Mouse (Mus musculus) c-Kit-positive CD71-positive TER-119-positive erythroid progenitor cells, embryonic 14.5 days (primary cell): Measurements from ENCODE around the gene Gpr35.
"Not testable (repeated sequence)": the region's sequence is repeated elsewhere in the genome, so short reads cannot be mapped to it uniquely, and the experiment has no call there.

Experiments
- DNase-seq: peaks from one replicate; pipeline ENCODE4 v3.0.0-alpha.2; 2013; ENCODE audit warnings: low spot score

Gpr35 gene

DNA sequence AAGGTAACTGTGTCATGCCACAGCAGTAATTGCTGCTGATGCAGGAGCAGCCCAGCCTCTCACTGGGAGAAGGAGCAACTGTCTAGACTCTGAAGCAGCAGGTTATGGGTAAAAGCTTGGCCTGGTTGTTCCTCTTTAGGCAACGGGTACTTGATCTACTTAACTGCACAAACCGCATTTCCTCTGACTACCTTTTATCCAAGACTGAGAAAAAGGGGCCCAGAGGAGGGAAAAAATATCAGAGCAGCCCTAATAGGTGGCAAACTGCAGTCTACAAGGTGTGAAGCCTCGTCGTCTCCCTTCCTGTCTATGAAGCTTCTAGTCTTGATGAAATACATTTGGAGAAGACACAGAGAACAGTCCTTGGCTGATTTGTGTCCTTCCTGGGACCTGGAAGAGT is 17.1 kb upstream of the Gpr35 start:
- DNase-seq: no peak

DNA sequence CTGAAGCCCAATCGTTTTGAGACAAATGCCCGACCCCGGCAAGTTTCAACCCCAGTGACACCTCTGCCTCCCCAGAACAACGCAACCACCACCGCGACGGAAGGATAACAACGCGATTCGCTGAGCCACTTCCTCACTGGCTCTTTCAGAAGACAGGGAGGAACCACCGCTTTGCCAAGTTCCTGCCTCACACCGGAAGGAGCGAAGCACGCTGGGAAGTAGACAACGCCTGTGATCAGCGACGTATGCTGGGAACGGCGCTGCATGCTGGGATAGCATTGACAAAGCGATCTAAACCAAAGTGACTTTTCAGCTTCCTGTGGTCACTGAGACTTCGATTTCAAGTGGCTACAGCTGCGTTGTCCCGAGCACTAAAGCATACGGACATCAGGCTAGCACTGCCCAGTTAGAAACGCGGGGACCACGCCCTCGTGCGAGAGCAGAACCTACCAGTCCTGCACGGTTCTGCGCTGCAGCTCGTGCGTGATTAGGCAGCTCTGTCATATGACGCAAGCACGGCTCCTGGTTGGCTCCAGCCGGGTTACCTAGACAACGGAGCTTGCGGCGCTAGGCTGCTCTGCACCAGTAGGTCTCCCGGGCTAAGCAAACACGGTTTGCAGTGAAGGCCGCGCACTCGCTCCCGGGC is 16.4 kb upstream of the Gpr35 start, which contains the start of gene Capn10:
Gene Capn10, plus strand, starts transcription at position 195 of the 646 bp plus-strand sequence.
- peak; percentile 92 for DNase-seq

DNA sequence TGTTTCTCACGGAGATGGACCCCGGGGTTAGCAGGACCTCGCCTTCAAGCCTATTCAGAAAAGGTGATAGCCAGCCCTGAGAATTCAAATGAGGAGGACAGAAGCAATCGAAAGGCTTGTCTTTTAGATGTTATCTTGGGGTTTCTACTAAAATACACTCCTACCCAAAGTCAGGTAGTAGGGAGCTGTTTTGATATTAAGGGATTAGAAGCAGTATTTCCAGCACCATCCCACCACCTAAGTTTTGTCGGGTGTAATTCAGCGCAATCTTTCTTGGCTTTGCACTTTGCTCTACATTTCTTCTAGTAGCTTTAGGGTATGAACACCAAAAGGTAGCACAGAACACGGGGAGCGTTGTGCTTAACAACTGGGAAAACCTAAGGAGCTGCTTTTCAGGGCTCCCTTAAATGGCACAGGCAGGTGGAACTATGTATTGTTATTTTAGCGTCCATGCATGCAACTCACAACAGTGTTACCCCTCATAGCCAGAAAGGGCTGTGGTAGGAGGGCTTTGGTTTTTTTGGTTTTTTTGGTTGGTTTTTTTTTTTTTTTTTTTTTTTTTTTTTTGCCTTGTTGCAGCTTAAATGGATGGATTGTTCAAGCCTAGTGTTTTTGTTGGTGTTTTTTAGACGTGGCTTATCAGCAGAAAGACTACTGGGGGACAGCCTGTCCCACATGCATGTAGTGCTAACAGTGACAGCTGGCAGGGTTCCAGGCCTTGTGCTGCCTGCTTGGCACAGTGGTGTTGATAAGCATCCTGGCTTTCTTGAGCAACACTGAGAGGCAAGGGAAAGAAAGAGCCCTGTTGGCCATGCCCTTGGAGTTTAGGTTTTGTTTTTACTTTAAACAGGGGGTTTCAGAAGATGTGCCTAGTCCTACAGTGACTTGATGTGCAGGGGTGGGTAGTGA is 15.4 kb upstream of the Gpr35 start:
- peak; percentile 60 for DNase-seq

DNA sequence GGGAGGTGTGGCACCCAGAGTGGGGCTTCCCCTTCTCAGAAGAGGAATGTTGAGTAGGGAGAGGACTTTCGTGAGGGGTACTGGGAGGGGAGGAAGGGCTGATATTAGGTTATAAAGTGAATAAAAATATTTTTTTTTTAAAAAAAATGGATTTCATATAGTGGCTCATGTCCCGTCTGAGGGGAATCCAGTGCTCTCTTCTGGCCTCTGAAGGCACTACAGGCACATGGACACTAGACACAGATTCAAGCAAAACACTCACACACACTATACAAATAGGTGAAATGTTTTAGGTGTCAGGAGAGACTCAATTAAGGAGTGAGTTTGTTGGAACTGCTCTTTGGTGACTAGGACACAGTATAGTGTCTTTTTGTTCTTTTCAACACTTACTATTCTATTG is 14.7 kb upstream of the Gpr35 start:
- DNase-seq: no peak

DNA sequence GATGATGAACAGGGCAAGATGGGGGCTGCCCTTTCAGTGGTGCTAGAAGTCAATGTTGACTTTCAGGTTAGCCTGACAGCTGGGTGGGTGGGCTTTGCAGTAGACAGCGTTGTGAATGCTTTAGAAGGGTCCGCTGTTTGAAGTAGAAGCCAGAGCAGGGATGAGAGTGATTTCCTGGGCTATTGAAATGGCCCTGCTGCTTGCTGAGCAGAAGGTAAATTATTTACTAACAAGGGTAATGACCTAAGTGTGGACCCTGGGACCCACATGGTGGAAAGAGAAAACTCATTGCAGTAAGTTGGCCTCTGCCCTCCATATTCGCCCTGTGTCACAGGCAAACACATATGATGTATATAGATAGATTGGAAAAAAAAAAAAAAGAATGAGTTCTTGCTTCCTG is 14.2 kb upstream of the Gpr35 start:
- no peak for DNase-seq

DNA sequence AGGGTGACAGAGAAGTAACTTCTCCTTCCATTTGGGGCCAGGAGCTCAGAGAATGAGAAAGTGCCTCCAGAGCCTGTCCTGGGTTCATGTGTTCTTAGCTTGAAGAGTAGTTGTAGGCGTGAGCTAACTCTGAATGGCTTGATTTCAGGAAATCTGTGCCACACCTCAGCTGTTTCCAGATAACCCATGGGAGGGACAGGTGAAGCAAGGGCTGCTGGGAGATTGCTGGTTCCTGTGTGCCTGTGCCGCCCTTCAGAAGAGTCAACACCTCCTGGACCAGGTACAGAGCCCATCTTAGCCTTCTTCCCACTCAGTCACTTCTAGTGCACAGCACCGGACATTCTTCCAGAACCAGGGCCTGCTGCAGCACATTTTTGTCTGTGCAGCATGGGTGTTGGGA is 12.9 kb upstream of the Gpr35 start:
- no peak for DNase-seq

DNA sequence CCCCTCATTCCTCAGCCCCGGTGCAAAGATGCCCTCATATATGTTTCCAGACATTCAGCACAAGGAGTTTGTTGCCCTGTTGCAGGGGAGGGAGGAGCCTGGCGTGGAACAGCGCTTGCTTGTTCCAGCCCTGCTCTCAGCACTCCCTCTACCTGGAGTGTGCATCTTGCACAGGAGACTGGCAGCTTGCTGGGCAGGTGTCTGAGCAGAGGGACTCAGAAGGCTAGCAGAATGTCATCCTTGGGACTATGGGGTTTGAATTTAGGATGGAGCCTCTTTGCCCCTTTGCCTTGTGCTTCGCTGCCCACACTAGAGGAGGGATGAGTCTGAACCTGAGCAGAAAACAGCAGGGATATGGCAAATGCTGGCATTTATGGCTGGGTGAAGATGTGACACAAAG is 10.9 kb upstream of the Gpr35 start:
- DNase-seq: no peak

DNA sequence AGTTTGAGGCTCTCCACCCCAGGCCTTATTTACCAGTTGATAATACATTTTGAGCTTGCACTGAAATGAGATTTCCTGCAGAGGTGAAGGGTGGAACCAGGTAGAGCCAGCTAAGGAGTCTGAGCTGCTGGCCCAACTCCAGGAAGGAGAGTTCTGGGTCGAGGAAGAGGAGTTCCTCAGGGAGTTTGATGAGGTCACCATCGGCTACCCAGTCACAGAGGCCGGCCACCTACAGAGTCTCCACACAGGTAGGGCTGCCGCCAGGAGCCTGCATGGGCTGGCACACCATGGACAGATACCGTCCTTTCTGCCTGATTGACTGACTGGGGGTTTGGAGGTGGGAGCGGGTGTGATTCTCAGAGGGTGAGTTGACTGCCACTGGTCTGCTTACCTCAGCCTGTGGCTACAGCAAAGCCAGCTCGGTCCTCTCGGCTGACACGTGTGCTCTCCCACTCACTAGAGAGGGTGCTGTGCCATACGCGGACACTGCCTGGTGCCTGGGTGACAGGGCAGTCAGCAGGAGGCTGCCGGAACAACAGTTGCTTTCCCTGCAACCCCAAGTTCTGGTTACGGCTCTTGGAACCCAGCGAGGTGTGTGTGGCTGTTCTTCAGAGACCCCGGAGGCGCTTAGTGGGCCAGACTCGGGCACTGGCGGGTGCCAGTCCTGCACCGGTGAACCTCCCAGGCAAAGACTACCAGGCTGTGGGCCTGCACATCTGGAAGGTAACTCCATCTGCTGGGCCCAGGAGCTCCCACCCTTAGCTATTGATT is 7.3 kb upstream of the Gpr35 start:
- DNase-seq: no peak

DNA sequence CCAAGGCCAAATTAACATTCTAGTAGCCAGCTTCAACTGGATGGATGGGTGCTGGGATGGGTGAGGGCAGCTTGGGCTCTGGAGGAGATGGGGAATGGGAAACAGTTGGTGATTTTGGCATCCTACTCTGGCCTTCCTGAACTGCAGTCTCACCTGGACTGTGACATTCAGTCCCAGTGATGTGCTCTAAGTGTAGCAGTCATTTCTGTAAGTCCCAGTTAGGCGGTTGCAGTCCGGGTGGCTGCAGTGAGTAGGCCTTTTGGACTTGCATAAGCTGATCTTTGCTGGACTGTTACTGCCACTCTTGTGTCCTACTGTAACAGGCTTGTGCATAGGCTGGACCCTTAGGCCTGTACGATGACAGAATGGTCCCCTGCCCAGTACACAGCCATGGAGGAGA is 2.7 kb upstream of the Gpr35 start:
- DNase-seq: no peak

DNA sequence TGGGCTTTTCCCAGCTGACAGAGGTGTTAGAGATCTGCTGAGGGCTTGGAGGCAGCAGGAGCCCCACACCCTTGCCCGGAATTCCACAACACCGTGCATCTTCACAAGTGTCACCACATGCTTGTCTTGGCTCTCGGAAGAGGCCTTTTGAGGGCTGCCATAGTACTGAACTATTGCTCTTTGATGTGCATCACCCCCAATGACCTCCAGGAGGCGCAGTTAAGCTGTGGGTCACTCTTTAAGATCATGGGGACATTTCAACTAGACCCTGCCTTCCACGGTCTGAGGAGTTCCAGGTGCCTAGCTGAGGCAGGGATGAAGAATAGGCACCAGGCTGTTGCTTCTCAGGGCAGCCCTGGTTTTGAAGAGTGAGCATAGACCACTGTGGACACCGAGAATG is 1.2 kb upstream of the Gpr35 start:
- DNase-seq: peak; percentile 28

DNA sequence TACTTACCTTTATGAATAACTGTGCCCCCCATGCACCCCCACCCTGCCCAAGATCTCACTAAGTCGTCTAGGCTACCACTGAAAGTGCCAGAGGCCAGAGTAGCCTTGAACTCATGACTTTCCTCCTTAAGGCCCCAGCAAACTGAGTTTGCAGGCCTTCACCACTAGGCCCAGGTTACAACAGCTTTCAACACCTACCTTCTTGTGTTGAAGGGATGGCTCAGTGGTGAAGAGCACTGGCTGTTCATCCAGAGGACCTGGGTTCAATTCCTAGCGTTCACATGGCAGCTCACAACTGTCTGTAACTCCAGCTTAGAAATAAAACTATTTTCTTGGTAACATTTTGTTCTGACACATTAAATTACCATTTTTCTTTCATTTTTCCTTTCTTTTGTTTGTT is 3.0 kb downstream of the Gpr35 start:
- DNase-seq: no peak

DNA sequence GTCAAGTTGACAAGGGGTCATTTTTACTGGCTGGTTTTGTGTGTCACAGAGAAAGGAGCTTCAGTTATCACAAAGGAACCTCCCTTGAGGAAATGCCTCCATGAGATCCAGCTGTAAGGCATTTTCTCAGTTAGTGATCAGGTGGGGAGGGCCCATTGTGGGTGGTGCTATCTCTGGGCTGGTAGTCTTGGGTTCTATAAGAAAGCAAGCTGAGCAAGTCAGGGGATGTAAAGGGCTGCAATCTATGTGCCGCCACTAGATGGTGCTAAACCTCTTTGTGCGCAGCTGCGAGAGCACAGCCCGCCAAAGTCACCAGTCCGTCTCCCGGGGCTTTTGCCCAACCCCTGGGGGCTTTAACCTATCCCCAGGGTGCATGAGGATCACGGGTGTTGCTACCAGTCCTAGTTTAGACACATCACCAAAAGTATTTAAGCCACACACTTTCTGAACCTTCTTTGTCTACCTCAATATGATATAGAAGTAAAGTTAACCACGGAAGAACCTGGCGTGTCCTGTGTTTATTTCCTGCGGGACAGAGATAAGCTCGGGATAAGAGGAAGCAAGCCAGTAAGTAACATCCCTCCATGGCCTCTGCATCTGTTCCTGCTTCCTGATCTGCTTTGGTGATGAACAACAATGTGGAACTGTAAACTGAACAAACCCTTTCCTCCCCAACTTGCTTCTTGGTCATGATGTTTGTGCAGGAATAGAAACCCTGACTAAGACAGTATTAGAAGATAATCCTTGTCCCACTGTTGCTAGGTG is 6.1 kb downstream of the Gpr35 start:
- DNase-seq: not testable (repeated sequence)

DNA sequence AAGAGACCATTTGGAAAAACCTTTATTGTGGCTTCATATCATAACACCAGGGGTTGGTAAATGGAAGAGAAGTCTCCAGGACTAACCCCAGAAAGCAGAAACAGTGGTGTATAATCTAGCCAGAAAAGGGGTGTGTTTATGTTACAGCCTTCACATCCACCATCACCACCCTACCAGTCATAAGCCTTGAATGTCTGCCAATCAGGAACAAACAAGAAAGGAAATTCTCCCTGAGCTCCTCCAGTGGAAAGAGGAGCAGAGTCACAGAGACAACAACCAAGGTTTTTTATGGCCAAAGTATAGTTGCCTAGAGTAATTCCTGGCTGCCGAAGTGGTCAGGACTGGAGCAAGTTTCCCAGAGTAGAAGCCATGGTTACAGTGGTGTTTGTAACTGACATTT is 8.3 kb downstream of the Gpr35 start:
- DNase-seq: no peak

DNA sequence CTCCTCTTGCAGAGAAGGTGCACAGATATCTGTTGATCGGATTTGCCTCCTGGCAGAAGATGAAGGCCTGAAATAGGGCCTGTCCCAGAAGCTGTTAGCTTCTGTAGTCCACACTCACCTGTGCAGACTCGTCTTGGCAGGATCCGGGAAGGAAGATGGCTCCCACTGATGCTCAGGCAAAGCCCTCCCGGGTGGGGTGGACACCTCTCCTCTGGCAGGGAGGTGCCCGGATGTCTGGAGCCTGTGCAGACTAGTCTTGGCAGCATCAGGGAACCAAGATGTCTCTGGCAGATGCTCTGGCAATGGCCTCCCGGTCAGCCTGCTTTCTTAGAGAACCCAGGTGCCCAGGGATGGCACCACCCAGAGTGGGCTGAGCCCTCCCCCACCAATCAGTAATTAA is 20.1 kb downstream of the Gpr35 start:
- DNase-seq: not testable (repeated sequence)

DNA sequence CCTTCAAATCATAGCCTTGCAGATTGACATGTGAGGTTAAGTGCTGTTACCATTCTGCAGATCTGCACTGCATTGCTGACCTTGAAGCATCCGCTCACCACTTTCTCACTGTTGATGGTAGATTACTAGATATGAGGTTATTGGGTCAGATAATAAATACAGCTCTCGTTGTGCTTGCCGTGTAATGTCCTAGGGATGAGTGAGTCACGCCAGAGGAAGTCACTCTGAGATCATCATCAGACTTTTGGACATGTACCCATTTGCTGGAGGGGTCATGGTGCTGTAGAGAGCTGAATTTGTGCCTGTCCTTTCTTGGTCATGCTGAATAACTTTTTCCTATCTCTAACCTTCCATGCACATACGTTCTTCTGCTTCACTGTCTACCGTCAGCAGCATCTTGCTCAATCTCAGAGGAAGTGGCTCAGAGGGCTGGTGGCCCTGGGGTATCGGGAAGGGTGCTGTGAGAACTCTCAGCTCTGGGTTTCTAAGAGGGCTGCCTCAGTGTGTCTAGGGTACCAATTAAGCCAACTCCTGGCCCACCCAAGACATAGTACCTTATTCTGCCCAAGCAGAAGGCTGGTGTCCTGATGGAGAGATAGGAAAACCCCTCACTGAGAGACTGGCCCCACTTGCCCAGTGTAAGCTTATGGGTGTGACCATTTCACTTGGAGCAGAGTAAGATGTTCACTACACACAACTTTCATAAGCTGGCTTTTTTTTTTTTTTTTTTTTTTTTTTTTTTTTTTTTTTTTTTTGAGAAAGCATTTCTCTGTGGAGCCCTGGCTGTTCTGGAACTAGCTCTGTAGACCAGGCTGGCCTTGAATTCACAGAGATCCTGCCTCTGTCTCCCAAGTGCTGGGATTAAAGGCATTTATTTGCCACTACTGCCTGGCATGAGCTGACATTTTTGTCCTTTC is 21.5 kb downstream of the Gpr35 start:
- no peak for DNase-seq

DNA sequence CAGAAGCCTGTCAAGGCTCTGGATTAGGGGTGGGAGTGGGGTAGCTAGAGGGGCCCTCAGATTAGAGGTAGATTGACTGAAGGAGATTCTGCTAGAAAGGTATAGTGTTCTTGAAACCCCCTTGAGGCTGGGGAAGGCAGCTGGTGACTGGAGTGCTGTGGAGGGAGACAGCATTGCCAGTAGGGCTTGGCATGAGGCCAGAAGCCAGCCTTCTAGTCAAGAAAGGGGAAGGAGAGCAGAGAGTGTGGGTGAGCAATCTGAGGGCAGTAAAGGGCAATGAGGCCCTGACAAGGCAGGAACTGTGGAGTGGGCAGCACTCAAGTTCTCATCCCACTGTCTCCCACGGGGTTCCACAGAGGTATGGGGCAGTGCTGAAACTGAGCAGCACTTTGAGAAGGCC is 22.2 kb downstream of the Gpr35 start:
- no peak for DNase-seq

DNA sequence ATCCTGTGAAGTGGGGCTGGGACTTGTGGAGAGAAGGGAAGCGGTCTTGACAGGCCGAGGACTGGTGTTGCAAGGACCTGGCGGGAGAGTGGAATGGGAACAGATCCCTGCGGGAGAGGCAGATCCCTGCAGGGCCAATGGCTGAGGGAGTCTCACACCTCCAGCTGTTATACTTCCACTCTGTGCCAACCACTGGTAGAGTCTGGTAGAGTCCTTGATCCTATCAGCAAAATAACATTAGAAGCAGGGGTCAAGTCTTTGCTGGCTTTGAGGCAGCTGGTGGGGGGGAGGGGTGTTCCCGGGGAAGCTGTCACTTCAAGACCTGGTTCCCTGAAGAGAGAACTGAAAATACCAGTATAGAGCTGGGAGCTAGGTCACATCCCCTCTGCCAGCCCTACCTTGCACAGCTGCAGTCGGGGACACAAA is 25.5 kb downstream of the Gpr35 start:
- no peak for DNase-seq

DNA sequence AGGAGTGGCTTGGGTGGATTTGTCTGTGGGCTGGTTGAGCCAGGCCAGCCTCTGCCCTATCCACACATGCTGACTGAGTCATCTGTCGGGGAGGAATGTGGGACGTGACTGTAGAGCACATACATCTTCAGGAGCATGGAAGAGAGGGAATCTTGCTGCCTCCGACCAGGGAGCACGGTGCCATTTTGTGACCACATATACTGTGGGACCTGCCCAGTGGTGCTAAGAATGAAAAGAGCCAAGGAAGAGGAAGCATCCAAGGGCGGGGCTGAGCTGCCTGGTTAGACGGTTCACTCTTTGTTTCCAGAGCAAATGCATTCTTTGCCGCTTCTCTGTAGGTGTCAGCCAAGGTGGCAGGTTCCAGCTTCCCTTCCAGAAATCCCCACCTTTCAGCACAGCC is 28.0 kb downstream of the Gpr35 start:
- DNase-seq: no peak

DNA sequence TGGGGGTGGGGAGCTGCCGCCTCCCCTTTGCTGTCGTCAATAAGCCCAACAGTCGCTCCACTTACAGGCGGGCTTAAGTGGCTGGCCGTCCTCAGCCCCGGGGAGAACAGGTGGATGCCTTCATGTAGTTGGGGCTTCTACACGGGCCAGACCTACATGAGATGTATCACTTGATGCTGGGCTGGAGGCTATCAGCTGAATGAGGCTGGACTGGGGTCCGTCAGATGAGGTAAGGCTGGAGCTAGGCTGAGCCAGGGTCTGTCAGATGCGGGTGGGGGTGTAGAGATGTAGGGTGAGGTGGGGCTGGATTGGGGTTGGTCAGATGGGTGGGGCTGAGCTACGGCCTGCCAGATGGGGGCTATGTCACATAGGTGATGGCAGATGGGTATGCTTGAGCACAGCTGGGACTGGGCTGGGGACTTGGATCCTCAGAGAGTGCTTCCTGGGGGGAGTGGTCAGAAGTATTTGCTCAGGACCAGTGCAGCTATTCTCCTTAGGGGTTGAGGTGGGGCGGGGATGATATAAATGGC is 28.5 kb downstream of the Gpr35 start:
- DNase-seq: no peak

DNA sequence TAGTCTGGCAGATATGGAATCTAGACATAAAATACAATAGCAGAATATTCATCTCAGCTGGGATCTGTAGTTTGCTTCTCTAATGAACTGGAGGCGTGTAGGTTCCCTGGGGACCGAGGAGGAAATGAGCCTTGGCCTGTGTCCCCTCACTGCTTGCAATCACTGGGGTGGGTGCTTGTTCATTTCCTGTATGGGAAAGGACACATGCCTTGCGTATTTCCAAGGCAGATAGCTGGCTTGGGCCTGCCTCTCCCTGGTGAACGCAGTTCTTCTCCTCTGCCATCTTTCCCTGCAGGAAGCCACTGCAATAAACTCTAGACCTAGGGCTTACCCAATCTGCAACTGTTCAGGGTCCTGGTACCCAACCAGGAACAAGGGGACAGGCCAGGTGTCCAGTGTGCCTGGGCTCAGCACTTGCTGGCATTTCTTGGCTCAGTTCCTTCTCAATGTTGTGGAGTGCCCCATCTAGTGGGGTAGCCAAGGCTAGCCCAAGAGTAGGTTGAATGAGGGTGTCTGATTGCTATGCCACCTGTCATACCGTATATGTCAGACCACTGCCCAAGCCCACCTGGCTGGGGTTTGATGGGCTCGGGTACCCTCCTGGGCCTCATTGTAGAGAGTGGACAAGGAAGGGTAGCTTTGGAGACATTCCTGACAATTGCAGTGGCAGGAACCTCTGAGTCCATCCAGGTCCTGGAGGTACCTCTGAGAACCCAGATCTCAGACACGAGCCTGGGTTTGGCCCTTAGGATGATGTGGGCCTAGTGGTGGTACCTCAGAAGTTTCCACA is 30.6 kb downstream of the Gpr35 start:
- DNase-seq: no peak
